Mouse (Mus musculus) spleen, adult 12 weeks (tissue): Measurements from ENCODE around the gene Gpd1l.
"Not testable (repeated sequence)": the region's sequence is repeated elsewhere in the genome, so short reads cannot be mapped to it uniquely, and the experiment has no call there.

Source experiments
- DNase-seq: peaks from one replicate; pipeline ENCODE4 v3.0.0; 2022; ENCODE audit warnings: low spot score

Gpd1l gene

DNA sequence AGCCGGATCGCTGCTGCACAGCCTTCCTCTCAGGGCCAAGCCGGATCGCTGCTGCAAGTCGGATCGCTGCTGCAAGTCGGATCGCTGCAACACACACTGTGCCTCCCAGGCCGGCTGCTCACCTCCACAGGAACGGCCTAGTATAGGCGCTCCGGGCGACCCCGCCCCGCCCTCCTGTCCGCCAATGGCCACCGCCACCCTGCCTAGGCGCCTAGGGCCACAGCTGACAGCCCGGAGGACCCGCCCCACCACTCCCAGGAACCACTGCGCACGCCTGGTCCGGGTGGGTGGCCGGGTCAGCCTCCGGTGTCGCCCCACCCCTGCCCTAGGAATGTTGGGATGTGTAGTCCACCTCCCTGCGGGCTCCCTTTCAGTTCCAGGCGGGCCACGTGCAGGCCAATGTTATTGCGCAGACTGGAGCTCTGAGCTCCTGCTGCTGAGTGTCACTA is at the start of gene Gpd1l:
TSS of gene Gpd1l (minus strand) at position 265 of the 449 bp plus-strand sequence.
- DNase-seq: peak; percentile 78

DNA sequence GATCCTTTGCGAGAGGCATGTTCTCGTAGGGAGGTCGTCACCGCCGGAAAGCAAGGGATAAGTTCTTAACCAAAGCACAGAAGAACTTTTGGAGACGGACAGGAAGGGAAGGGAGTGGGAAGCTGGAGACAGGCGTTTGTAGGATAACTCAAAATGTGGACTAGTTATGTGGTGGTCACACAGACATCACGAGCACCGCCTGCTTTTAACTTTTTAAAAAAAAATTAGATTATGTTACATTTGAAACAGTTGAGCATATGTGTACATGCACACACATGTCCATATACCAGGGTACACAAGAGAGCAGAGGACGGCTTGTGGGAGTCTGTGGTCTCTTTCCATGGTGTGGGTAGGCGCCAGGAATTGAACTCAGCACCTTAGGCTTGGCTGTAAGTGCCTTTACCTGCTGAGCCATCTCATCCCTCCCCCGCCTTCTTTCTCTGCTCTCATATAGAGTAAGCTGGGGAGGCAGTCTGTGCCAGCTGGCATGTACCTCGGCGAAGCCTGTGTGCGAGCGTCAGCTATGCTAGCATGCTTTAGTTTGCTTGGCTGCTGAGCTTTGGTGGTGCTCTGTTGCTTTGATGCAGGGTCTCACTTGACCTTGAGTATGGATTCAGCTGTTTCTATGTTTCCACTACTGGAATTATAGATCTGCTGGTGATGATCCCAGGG is 49.0 kb upstream of the Gpd1l start, which contains the start of gene Rps27rt:
TSS of gene Rps27rt (minus strand) at position 51 of the 672 bp plus-strand sequence.
- DNase-seq: no peak

DNA sequence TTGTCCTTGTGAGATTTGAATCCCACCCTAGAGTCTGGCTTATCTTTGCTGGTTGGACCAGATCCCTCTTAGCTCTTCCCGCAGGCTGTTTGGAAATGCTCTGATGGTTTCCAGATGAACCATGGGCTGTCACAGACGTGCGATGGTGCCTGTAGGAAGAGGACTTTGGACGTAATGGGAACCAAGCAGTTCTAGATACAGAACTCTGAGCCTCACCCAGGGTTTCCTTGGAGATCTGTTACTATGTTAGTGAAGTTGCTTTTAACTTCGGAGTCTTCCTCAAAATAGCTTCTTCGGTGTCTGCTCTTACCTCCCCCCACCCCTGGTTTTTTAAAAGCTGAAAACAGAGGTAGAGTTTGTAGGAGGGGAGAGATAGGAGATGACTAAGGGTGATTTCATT is 46.2 kb upstream of the Gpd1l start:
- DNase-seq: no peak

DNA sequence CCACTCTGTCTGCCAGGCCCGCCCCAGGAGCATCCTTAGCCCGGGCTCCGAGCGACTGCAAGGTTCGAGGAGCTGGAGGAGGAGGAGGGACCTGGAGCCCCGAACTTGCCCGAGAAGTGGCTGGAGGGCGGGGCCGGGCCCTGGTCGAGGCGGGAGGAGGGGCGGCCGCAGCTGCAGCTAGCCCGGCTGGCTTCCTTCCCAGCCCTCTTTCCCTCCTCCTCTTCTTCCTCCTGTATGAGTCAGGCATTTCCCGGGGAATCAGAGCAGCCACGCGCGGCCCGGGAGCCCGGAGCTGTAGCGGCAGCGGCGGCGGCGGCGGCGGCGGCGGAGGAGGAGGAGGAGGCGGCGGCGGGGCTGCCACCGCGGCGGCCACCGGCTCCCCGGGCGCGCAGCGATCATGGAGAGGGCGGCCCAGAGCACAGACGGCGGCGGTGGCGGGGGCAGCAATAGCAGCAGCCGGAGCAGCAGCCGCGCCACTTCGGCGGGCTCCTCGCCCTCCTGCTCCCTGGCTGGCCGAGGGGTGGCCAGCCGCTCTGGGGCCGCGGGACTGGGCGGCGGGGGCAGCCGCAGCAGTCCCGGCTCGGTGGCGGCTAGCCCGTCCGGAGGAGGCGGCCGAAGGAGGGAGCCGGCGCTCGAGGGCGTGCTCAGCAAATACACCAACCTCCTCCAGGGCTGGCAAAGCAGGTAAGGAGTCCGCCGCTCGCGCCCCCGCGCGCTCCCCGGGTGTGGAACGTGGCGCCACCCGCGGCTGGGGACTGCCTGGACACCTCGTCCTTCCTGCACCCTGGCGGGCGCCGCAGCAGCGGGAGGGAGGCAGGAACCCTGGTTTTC is 44.7 kb upstream of the Gpd1l start, which contains the start of gene Osbpl10:
TSS of gene Osbpl10 (plus strand) at position 289 of the 831 bp plus-strand sequence.
- no peak for DNase-seq

DNA sequence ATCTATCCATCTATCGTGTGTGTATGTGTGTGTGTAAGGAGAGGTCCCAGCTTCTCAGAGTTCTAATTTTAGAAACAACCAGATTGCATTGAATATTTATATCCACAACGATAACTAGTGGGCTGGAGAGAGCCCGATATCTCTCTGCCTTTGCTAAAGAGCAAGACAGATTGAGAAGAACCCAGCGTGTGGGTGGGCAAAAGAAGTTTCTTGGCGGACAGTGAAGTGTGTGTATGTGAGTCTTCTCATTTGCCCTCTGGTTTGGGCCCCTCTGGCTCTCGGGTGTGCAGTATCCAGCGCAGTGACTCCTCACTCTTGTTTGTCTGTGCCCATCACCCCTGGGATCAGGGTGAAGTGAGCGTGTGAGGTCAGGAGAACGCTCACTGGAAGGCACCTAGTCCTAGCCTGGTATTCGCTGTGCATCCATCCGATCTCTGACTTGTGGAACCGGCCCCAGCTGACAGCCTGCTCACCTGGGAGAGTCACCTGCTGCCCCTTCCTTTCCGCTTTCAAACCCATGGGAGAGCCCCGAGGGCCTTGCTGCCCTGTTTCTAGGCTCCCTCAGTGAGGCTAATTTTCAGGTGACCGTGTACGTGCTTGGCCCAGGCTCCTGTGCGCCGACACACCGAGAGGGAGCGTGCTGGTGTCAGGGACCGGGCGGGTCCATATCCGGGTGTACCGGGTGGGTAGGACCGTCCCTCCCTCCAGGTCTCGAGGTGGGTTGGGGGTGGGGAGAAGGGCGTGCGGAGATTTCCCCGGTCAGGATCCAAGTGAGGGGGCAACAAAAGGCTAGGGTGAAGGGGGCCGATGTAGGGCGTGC is 43.9 kb upstream of the Gpd1l start:
- no peak for DNase-seq

DNA sequence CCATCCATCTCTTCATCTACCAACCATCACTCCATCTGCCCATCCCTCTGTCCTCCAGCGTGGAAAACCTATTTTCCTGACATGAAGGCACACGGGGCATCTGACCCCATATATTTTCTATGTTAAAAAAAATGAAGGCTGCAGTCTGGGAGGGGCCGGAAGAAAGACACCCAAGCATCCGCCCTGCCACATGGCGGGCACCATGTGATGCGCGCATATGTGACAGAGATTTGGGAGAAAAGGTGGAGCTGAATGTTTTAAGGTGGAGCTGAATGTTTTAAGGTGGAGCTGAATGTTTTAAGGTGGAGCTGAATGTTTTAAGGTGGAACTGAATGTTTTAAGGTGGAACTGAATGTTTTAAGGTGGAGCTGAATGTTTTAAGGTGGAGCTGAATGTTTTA is 32.5 kb upstream of the Gpd1l start:
- not testable (repeated sequence) for DNase-seq

DNA sequence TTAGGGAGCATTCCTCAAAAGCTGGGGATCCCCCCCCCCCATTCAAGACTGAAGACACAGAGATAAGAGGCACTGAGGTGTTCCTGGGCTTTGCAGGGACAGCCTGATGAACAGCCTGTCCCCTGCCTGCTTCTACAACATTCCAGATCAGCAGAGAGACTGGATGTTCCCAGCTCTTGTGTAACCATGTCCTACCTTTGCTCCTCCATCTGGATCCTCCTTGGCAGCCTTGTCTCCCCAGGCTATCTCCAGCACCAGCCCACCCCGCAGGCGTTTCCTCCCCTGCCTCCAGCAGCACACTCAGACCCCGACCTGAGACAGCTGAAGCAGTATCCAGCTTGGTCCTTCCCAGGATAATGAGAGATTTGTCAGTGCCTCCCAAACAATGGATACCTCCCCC is 30.3 kb upstream of the Gpd1l start:
- DNase-seq: no peak

DNA sequence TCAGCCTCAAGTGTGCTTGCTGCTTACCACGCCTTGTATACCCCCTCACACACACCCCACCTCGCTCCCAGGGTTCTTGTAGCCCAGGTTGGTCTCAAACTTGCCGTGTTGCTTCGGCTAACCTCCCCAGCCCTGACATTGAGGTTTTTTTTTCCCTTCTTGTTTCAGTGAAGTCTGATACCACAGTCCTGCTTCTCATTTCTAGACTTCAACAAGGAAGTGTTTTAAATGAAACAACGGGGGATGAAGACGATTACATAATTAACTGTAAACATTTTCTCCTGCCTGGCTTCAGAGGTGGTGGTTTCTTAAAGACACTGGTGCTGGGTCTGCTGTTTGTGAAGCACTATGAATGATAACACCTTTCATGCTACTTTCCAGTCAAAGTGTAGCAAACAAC is 27.1 kb upstream of the Gpd1l start:
- no peak for DNase-seq

DNA sequence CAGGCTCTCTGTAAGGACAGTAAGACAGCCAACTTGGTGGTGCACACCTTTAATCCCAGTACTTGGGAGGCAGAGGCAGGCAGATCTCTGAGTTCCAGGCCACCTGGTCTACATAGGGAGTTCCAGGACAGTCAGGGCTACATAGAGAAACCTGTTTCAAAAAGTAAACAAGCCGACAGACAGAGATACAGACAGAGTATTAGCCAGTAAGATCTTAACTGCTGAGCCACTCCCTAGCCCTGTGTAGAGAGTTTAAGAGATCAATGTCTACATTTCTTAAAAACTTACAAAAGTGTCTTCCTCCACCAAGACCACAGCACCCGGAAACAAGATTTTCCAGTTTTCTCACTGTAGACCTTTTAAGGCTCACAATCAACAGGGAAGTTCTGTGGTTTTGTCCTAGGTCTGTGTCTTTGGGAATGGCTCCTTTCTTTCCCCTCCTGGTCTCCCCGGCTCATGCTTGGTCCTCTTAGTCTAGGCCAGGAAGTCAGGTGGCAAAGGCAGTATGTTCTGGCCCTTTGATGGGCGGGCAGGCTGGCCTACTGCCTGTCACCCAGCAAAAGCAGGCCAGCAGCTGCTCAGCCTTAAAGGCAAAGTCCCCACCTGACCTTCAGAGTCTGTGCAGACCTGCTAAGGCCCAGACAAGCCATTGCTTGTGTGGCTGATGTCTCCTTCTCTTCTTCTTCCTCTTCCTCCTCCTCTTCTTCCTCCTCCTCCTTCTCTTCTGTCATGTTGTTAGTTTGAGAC is 26.4 kb upstream of the Gpd1l start:
- DNase-seq: no peak

DNA sequence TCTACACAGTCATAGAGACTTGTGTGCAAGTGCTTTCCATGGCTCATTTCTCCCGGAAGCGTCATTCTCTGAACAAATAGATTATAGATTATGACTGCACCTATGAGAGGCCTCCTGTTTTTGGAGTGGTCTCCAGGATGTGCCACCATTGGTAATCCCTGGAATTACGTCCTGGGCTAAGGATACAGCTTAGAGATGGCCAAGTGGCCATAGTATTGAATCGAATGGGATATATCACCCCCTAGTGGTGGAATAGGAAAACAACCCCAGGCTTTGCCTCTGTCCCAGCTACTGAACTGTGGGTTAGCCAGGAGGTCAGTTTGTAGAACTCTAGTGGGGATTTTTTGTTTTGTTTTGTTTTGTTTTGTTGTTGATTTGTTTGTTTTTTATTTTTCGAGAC is 23.2 kb upstream of the Gpd1l start:
- no peak for DNase-seq

DNA sequence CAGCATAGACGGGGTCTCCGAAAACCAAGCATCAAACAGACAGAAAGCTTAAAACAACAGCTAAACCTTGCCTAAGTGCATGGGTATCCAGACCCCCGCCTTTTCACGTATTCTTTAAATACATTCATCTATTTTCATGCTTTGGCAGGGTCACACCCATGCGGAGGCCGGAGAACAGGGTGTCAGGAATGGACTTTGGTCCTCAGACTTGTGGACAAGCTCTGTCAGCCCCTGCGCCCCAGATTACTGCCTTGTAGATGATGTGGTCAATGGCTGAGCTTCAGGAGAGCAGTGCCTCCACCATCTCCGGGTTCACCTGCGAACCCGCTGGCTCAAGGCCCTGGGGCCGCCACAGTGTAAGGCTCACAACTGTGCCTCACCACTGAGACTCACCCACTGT is 21.6 kb upstream of the Gpd1l start:
- no peak for DNase-seq

DNA sequence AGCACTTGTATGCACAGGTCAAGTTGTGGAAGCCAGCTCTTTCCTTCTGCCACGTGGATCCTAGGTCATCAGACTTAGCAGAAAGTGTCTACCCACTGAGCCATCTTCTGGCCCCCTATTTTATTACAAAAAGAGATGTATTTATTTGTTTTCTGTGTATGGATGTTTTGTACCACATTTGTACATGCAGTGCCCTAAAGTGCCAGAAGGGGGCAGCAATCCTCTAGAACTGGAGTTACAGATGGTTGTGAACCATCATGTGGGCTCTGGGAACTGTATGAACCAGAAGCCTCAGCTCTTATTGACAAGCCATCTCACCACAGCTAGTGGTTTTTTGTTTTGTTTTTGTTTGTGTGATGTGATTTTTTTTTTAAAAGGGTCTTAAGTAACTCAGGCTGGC is 19.1 kb upstream of the Gpd1l start:
- DNase-seq: no peak

DNA sequence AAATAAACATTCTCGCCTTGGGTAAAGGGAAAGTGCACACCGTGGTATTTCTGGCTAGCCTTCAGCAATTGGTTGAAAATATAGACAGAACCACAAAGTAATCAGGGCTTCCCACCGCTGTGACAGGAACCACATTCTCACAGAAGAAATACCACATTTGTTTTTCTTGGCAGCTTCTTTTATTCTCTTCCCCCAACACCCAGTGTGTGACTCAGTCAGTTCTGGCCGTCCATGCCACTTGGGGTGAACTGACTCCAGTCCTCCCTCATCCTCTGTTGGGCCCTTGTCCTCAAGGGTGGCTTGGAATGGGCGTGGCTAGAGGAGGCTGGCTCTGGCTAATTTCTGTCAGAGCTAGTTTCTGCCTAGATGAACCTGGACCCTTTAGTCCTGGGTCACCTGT is 14.6 kb upstream of the Gpd1l start:
- no peak for DNase-seq

DNA sequence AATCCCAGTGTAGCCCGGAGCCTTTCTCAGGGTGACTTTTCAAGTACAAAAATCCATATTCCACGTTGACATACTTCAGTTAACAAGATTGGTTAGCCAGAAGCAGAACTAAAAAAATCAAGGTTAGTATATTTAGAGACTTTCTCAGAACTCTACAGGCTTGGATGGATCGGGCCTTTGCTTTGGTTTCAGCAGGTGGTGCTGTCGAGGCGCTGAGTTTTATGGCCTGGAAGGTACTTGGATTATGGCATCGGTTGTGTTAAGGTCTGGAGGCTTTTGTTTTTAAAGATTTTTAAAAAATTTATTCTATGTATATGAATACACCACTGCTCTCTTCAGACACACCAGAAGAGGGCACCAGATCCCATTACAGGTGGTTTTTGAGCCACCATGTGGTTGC is 11.8 kb upstream of the Gpd1l start:
- no peak for DNase-seq

DNA sequence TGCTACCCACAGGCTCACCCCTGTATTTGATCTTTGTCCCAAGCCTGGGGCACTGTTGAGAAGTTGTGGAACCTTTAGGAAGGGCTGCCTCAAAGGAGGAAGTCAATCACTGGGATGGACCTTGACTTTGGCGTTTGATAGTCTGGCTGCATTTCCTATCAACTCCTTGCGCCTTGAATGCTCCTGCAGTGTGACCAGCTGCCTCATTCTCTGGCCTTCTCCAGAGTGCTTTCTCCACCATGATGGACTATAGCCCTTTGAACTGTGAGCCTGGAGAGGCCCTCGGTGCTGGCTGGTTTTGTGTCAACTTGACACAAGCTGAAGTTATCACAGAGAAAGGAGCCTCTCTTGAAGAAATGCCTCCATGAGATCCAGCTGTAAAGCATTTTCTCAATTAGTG is 10.9 kb upstream of the Gpd1l start:
- no peak for DNase-seq

DNA sequence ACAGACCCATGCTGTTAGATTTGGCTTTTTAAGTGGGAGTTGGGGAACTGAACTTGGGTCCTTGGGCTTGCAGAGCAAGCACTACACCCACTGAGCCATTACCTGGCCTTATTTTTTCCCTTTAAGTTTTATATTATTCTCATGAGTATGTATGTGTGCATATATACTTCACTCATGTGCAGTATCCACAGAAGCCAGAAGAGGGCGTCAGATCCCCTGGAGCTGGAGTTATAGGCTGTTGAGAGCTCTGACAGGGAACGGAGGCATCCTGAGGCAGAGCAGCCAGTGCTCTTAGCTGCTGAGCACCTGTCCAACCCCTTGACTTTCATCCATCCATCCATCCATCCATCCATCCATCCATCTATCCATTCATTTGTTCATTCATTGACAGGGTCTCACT is 2.9 kb upstream of the Gpd1l start:
- DNase-seq: no peak

DNA sequence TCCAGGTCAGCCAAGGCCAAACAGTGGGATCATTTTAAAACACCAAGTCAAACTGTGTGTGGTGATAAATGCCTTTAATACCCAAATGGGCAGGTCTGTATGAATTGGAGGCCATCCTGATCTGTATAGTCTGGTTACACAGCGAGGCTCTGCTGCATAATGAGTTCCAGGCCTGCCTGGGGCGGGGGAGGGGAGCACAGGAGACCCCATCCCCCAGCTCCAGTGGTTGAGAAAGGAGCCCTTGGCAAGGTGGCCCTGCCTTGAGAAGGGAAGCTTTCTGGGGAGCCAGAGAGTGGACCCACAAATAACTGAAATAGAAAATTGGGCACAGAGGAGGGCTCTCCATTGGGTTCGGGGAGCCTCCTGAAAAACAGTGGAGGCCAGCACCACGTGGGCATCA is 1.5 kb upstream of the Gpd1l start:
- DNase-seq: no peak

DNA sequence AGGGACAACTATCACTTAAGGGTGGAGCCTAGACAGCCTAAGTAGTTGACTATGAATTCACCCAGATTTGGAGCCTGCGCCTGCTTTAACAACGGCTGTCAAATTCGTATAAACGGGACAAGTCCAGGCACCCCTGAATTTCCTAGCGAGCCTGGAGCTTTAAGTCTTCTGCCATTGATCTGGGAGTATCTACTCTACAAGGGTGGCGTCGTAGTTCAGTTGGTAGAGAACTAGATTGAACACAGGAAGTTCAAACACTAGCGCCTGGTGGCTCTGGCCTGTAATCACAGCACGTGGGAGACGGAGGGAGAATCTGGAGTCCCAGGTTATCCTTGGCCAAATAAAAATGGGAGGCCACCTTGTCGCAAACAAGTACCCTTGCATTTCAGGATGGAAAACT is 444 bp upstream of the Gpd1l start:
- DNase-seq: no peak

DNA sequence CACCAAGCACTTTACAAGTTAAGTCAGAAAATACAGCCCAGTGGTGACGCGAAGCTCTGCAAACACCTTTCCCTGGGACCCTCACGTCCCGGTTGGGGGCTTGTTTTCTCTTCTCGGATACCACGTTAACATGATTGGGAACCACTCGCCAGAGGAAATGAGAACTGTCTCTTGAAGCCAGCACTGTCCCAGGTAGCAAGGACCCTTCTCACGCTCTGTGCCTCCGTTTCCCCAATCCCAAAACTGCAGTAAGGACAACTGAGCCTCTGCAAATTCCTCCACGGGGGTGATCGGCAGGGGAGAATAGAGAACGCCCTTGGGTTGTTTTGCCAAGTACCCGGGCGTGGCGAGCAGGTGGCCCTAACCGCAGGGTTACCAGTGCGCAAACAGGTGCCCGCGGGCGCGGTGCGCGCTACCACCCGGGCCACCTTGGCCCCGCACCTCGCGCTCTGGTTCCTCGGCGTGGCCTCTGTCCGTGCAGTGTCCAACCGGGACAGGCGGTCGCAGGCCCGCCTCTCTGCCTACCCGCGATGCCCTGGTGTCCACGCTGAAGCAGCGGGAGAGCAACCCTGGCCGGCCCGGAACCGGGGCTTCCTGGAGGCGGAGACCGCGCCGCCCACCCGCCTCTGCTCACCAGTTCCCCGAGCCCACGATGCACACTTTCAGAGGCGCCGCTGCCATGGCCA is 607 bp downstream of the Gpd1l start:
- no peak for DNase-seq

DNA sequence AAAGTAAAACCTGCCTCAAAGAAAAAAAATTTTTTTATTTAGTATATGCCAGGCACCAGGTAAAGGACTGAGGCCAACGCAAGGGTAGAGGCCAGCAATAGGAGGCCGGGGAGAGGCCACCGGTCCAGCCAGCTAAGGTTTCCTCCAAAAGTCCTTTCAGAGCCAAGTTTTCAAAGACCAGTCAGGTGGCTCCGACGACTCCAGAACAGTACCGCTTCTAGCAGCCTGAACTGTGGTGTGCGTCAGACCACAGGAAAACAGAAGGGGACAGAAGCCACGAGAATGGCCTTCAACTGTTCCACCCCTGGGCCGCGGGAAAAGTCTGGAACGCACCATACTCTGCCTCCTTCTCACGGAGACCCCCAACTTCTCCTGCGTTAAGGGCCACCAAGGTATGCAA is 1.2 kb downstream of the Gpd1l start:
- no peak for DNase-seq

DNA sequence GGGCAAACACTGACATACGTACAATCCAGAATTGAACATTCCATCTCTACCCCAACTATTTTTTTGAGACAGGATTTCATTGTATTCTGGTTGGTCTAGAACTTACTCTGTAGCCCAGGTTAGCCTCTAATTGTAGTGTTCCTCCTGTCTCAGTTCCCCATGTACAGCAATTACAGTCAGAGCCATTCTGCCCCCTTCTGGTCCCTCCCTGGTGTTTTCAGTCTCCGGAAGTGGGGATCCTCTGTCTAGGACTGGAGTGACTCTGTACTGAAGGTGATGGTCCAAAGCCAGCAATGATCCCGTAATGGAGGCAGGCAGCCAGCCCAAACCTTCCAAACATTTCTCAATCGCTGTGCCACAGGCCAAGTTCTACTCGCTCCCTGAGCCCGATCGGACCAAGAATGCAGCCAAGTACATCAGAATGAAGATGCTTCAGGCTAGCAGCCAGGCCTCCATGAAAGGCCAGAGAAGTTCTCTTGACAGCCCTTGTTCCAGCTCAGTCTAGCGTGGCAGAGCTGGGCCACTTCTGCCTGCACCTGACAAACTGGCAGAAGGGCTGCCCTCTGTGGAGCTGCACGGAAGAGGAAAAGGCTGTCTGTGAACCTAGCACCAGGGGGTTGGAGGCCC is 3.2 kb downstream of the Gpd1l start:
- DNase-seq: no peak
